Mouse (Mus musculus): ENCODE results near the gene Zmiz2.
"Not testable (repeated sequence)": the region's sequence is repeated elsewhere in the genome, so short reads cannot be mapped to it uniquely, and the experiment has no call there.

The Zmiz2 gene

GRCm38 (mm10) chr11:6388726-6389413 lies at the start of gene Zmiz2:
Gene Zmiz2 (plus strand): TSS chr11:6389074.
- DNase-seq (ENCODE audit: low read depth, low spot score), result peak; percentile 90

- DNase-seq (ENCODE audit: low read depth, low spot score), result no peak
These were observed 42.9 kb upstream of the Zmiz2 start for GRCm38 (mm10) chr11:6345956-6346355.

GRCm38 (mm10) chr11:6346966-6347365 lies 41.9 kb upstream of the Zmiz2 start:
- DNase-seq (ENCODE audit: low read depth, low spot score), result no peak

GRCm38 (mm10) chr11:6348681-6349200 lies 40.1 kb upstream of the Zmiz2 start:
- no peak for DNase-seq (ENCODE audit: low read depth, low spot score)

- no peak for DNase-seq (ENCODE audit: low read depth, low spot score)
These were observed 39.3 kb upstream of the Zmiz2 start for GRCm38 (mm10) chr11:6349586-6349985.

GRCm38 (mm10) chr11:6355106-6355505 lies 33.8 kb upstream of the Zmiz2 start:
- DNase-seq (ENCODE audit: low read depth, low spot score), result no peak

- DNase-seq (ENCODE audit: low read depth, low spot score), result no peak
These were observed 24.1 kb upstream of the Zmiz2 start for GRCm38 (mm10) chr11:6364581-6365275.

GRCm38 (mm10) chr11:6365885-6366284 lies 23.0 kb upstream of the Zmiz2 start:
- DNase-seq (ENCODE audit: low read depth, low spot score), result peak; percentile 81

GRCm38 (mm10) chr11:6366434-6366833 lies 22.4 kb upstream of the Zmiz2 start:
- DNase-seq (ENCODE audit: low read depth, low spot score), result no peak

GRCm38 (mm10) chr11:6367156-6367555 lies 21.7 kb upstream of the Zmiz2 start:
- DNase-seq (ENCODE audit: low read depth, low spot score), result no peak

GRCm38 (mm10) chr11:6367986-6368385 lies 20.9 kb upstream of the Zmiz2 start:
- DNase-seq (ENCODE audit: low read depth, low spot score), result not testable (repeated sequence)

GRCm38 (mm10) chr11:6371376-6372155 lies 17.3 kb upstream of the Zmiz2 start:
- no peak for DNase-seq (ENCODE audit: low read depth, low spot score)

- no peak for DNase-seq (ENCODE audit: low read depth, low spot score)
These were observed 16.1 kb upstream of the Zmiz2 start for GRCm38 (mm10) chr11:6372784-6373183.

- DNase-seq (ENCODE audit: low read depth, low spot score), result no peak
These were observed 8.0 kb upstream of the Zmiz2 start for GRCm38 (mm10) chr11:6380916-6381315.

- no peak for DNase-seq (ENCODE audit: low read depth, low spot score)
These were observed 648 bp upstream of the Zmiz2 start for GRCm38 (mm10) chr11:6388126-6388725.

GRCm38 (mm10) chr11:6389483-6389921 lies 628 bp downstream of the Zmiz2 start:
- DNase-seq (ENCODE audit: low read depth, low spot score), result no peak

- DNase-seq (ENCODE audit: low read depth, low spot score), result no peak
These were observed 1.6 kb downstream of the Zmiz2 start for GRCm38 (mm10) chr11:6390376-6391053.

- no peak for DNase-seq (ENCODE audit: low read depth, low spot score)
These were observed 2.8 kb downstream of the Zmiz2 start for GRCm38 (mm10) chr11:6391516-6392276.

GRCm38 (mm10) chr11:6392857-6393256 lies 4.0 kb downstream of the Zmiz2 start:
- no peak for DNase-seq (ENCODE audit: low read depth, low spot score)

GRCm38 (mm10) chr11:6393866-6394265 lies 5.0 kb downstream of the Zmiz2 start:
- DNase-seq (ENCODE audit: low read depth, low spot score), result no peak
